Mouse (Mus musculus): ENCODE data around the gene Zfp524.

Zfp524 gene

DNA sequence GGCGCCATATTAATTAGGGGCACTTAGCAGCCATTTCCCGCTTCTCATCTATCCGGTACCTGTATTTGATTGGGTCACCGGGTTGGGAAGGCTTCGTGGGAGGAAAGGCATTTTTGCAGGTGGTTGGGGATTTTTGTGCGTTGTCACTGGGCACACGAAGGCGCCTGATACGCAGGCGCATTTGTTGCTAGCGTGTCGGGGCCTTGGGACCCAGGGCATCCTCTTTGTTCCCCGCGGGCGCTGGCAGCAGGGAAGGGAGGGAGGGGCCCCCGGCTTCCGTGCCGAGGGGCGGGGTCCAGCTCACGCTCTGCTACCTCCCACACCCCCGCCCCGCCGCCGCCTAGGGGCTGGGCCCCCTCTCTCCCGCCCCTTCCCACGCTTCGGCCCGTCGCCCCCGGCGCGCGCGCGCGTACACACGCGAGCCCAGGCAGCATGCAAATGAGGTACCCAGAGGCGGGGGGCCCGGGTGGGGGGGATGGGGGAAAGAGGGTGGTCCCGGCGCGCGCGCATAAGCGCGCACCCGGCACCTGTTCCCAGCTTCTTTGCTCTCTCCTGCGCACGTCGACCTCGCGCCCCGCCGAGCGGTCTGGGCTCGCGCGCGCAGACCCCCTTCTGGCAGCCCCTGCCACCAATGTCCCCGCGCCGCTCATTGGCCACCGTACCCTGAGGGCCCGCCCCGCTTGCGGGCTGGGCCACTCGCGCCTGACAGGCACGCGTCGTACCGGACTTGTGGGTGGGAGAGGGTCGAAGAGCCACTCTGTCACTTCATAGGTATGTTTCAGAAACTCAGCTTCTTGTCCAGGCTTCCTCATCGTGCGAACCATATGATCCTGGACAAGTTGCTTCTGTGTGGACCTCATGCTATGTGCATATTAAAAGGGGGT, 1.1 kb downstream of the Zfp524 start, which contains the start of gene Gm44973:
Gene Gm44973 (plus strand): TSS at position 379 of the 884 bp plus-strand sequence.
- in situ Hi-C loops (cut with MboI, MseI), result loop anchor here (5.0 kb wide), 1 partner anchor 333 kb away; no protein-coding TSS in a partner anchor

GRCm38 (mm10) chr7:5016057-5016456, 1.8 kb downstream of the Zfp524 start:
- in situ Hi-C loops (cut with MboI, MseI), result loop anchor here (5.0 kb wide), 1 partner anchor 334 kb away; no protein-coding TSS in a partner anchor

- in situ Hi-C loops (cut with MboI, MseI), result loop anchor here (5.0 kb wide), 1 partner anchor 335 kb away; no protein-coding TSS in a partner anchor
Measured at GRCm38 (mm10) chr7:5016920-5017319, 2.7 kb downstream of the Zfp524 start.

GRCm38 (mm10) chr7:5017352-5017751, 3.1 kb downstream of the Zfp524 start:
- in situ Hi-C loops (cut with MboI, MseI), result loop anchor here (5.0 kb wide), 1 partner anchor 335 kb away; no protein-coding TSS in a partner anchor

- in situ Hi-C loops (cut with MboI, MseI), result loop anchor here (5.0 kb wide), 1 partner anchor 336 kb away; no protein-coding TSS in a partner anchor
Measured at GRCm38 (mm10) chr7:5017931-5018330, 3.7 kb downstream of the Zfp524 start.

DNA sequence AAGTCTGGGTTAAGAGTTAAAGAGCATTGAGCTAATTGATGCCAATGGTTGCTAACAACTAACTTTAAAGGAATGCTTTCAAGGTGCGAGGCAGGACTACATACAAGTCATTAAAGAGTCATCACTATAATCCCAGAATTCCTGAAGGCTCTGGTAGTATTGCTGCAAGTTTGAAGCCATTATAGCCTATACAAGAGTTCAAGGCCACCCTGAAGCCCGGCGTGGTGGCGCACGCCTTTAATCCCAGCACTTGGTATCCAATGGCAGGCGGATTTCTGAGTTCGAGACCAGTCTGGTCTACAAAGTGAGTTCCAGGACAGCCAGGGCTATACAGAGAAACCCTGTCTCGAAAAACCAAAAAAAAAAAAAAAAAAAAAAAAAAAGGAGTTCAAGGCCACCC, 5.4 kb downstream of the Zfp524 start:
- in situ Hi-C loops (cut with MboI, MseI), result loop anchor here (5.0 kb wide), 1 partner anchor 337 kb away; no protein-coding TSS in a partner anchor

GRCm38 (mm10) chr7:5020000-5020681, 5.9 kb downstream of the Zfp524 start, which contains the start of the genes Zfp865 and Ccdc106:
TSS of gene Zfp865 (plus strand) at chr7:5020376.
TSS of gene Ccdc106 (plus strand) at chr7:5020553.
- in situ Hi-C loops (cut with MboI, MseI), result loop anchor here (5.0 kb wide), 2 partner anchors 37 to 338 kb away; no protein-coding TSS in a partner anchor

GRCm38 (mm10) chr7:5020685-5021084, 6.5 kb downstream of the Zfp524 start:
- in situ Hi-C loops (cut with MboI, MseI), result loop anchor here (5.0 kb wide), 1 partner anchor 37 kb away; no protein-coding TSS in a partner anchor

- in situ Hi-C loops (cut with MboI, MseI), result loop anchor here (5.0 kb wide), 1 partner anchor 36 kb away; no protein-coding TSS in a partner anchor
Measured at GRCm38 (mm10) chr7:5021197-5021596, 7.0 kb downstream of the Zfp524 start.

DNA sequence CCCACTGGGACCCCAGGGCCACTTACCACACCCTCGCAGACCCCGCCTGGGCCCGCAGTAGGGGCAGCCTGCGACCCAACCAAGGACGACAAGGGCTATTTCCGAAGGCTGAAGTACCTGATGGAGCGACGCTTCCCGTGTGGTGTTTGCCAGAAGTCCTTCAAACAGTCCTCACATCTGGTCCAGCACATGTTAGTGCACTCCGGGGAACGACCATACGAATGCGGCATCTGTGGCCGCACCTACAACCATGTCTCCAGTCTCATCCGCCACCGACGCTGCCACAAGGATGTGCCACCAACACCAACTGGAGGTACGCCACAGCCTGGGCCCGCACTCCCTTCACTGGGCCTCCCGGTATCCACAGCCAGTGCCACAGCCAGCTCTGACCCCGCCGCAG, 15.3 kb downstream of the Zfp524 start:
- in situ Hi-C loops (cut with MboI, MseI), result no loop called here

DNA sequence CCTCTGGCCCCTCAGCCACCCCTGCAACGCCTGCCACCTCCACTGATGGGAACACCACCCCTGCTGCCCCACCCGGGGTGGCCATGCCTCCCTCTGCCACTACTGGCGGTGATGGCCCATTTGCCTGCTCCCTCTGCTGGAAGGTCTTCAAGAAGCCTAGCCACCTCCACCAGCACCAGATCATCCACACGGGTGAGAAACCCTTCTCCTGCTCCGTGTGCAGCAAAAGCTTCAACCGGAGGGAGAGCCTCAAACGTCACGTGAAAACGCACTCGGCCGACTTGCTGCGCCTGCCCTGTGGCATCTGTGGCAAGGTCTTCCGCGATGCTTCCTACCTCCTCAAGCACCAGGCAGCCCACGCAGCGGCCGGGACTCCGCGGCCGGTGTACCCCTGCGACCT, 15.7 kb downstream of the Zfp524 start:
- in situ Hi-C loops (cut with MboI, MseI), result no loop called here

DNA sequence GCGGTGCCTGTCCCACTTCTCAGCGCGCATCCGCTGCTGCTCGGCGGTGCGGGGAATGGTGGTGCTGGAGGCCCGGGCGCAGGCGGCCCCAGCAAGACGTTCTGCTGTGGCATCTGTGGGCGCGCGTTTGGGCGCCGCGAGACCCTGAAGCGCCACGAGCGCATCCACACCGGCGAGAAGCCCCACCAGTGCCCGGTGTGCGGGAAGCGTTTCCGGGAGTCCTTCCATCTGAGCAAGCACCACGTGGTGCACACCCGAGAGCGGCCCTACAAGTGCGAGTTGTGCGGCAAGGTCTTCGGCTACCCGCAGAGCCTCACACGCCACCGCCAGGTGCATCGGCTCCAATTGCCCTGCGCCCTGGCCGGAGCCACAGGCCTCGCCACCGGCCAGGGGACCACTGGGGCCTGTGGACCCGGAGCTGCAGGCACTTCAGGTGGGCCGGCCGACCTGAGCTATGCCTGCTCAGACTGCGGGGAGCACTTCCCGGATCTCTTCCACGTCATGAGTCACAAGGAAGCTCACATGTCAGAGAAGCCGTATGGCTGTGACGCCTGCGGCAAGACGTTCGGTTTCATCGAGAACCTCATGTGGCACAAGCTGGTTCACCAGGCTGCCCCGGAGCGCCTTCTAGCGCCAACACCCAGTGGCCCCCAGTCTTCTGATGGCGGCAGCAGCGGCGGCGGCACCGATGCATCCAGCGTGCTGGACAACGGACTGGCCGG, 16.5 kb downstream of the Zfp524 start:
- in situ Hi-C loops (cut with MboI, MseI), result no loop called here

DNA sequence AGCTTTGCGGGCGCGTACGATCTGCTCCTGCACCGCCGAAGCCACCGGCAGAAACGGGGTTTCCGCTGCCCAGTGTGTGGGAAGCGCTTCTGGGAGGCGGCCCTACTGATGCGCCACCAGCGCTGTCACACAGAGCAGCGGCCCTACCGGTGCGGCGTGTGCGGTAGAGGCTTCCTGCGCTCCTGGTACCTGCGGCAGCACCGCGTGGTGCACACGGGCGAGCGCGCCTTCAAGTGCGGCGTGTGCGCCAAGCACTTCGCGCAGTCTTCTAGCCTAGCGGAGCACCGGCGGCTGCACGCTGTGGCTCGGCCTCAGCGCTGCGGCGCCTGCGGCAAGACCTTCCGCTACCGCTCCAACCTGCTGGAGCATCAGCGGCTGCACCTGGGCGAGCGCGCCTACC, 17.3 kb downstream of the Zfp524 start:
- in situ Hi-C loops (cut with MboI, MseI), result no loop called here

DNA sequence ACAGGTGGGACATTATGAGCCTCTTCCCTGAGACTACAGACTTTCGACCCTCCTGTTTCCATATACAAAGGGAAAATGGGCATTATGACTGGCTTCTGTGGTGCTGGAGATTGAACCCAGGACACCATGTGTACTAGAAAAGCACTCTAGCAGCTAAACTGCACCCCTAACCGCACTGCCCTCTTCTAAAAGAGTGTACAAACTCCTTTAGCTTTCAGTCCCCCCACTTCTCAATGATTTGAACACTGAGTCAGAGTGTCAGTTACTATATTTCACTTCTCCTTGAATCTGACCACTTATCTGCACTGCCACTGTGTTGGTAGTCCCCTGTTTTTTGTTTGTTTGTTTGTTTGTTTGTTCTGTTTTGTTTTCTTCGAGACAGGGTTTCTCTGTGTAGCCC, 19.6 kb downstream of the Zfp524 start, which contains the start of gene 4632433K11Rik:
Gene 4632433K11Rik (plus strand): TSS at position 301 of the 400 bp plus-strand sequence.
- in situ Hi-C loops (cut with MboI, MseI), result no loop called here

DNA sequence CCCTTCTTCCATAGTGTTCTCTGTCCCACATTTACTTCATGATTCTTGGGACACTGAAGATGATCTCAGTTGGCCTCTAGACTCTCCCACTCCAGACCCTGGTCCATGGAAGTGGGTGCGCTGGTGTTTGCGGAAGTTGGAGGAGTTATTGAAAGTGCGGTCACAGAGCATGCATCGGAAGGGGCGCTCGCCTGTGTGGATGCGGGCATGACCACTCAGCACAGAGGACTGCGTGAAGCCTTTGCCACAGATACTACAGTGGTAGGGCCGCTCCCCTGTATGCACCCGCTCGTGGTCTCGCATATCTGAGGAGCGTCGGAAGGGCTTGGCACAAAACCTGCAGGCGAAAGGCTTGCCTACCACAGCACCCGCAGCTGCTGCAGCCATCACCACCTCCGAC, 21.4 kb downstream of the Zfp524 start:
- in situ Hi-C loops (cut with MboI, MseI), result no loop called here

DNA sequence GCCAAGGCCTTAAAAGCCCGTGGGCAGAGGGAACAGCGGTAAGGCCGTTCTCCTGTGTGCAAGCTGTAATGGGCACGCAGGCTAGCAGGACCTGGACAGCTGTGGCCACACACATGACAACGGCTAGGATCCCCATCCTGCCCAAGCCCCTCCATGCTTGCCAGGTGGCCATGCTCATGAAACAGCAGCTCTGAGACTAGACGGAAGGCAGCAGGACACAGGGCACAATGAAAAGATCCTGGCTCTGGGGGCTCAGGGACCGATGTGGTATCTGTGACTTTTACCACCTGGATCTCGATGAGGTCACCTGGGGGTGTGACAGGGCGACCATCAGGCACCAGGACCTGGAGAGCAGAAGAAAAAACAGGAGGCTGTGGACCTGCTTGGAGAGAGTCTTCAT, 21.9 kb downstream of the Zfp524 start:
- in situ Hi-C loops (cut with MboI, MseI), result no loop called here

DNA sequence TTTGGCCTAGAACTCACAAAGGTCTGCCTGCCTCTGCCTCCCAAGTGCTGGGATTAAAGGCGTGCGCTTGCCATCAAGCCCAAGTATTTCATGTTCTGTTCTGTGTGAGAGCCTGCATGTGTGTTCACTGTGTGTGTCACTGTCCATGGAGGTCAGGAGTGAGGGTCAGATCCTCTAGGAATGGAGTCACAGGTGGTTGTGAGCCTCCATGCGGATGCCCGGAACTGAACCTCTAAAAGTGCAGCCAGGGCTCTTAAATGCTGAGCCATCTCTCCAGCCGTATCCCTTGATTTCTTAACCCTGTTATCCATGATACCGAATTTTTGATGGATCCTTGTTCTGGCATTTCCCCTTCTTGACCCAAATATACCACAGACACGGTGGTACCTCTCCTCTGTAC, 22.8 kb downstream of the Zfp524 start:
- in situ Hi-C loops (cut with MboI, MseI), result no loop called here

- in situ Hi-C loops (cut with MboI, MseI), result no loop called here
Measured at GRCm38 (mm10) chr7:5037467-5037866, 23.3 kb downstream of the Zfp524 start.

DNA sequence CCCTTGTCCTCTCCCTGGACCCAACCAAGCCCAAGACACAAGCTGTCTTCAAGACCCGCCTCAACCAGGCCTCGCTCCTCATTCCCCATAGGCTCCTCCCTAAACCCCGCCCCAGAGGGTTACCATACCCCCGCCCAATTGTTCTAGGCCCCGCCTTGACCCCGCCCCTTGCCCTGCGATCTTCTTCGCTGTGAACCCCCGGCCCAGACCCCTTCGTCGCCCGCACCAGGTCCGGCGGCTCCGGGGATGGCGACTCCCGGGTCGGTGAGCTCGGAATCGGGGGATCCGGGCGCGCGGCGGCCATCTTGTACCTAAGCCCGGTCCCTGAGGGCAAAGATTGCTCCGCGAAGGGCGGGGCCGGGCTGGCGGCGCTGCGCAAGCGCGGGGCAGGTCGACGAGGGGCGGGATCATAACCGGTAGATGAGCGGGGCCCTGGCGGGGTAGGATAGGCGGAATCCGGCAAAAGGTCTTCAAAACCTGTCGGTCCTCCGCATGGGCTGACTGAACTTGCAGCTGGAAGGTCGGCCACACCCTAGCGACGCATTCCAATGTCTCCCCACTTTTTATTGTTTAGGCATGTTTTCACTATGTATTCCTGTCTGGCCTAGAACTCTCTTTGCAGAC, 24.0 kb downstream of the Zfp524 start, which contains the start of gene Zfp784:
Gene Zfp784 (minus strand): TSS at position 338 of the 624 bp plus-strand sequence.
- in situ Hi-C loops (cut with MboI, MseI), result no loop called here

DNA sequence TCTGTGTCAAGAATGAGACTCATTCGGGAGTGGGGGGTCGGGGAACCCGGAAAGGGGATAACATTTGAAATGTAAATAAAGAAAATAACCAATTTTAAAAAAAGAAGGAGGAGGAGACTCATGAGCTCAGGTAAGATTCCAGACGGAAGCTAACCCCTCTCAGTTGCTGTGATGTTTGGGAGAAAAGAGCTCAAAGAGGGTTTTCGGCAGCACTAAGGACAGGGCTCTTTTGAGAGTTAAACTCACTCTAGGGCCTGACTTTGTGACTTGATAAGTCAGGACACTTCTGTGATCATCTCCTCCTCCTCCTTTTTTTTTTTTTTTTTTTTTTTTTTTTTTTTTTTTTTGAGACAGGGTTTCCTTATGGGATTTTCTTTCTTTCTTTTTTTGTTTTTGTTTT, 24.7 kb downstream of the Zfp524 start:
- in situ Hi-C loops (cut with MboI, MseI), result no loop called here

DNA sequence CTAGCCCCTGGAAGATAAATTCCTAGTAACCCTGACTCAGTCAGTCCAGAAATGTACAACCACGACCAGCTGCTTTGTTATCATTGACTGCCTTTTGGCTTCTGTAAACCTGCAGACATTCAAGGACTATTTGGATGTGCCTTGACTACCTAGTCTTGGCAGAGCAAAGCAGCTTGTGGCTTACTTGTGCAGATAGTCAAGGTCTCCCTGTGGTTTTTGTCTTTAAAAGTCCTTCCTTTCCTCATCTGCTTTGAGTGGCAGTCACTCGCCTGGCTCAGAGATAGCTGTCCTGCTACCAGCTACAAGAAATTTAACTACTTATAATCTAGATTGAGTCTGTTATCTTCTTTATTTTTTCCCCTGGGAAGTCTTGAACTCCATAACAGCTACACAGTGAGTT, 30.8 kb downstream of the Zfp524 start:
- in situ Hi-C loops (cut with MboI, MseI), result no loop called here

All from regulatory T cell (primary cell).